Comparison of ENCODE assay signal across 33 mouse cellular contexts in the genomic region with DNA sequence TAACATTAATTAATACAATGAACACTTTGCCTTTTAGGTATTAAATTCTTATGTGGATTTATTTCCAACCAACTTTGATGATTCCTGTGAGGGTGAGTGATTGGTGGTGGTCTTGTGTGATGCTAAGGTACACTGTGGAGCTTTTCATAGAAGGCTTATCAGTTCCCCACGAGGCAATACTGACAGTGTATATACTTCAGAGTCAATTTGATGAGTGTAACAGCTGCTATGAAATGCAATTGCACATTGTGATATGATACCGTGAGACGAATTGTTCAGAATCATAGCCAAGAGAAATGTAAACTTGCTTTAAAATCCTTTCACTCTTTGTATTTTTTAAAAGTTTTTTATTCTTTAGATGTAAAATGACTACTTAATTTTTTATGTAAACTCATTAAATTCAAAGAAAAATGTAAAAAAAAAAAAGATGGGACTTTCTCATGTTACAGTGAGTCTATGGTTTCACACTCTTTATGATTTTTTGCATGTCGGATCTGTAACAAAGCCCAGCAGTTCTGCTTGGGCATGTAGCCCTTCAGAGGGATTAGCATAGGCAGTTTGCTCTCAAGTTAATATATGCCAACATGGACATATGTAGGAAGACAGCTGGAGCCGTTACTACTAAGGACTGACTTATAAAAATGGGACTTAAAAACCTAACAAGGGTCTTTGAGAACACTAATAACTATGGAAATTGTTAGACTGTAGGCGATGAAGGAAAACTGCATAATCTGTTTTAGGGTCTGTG. TPM values are rescaled to one million over a fixed set of nuclear protein-coding genes. Genes with fewer than 3 reads are reported as not detected.
DNase-seq lines count a peak whose midpoint lies in the region; ATAC-seq and TF ChIP-seq lines count a peak whose summit lies in the region.
"Had no signal": no experiment of that assay in that cellular context is flagged by ENCODE, and none has a peak within 500 bp of the region (broad histone marks: within the 10 kb centered on the region; RNA-seq: fewer than 3 reads in every experiment).

No protein-coding gene starts in this region.

- TF ChIP-seq POLR2A in limb, embryonic 14.5 days (IDR thresholded peaks at IDR 0.05; ENCODE audit: borderline replicate concordance, extremely low read depth, insufficient read depth, insufficient read length), result no peak

- H3K4me3 ChIP-seq in limb, embryonic 14.5 days (replicated peaks; ENCODE audit: low read length), result no peak overlapping the region
- H3K4me3 ChIP-seq in hindbrain, embryonic 14.5 days (replicated peaks; ENCODE audit: low read length), result no peak overlapping the region
- H3K4me3 ChIP-seq: embryonic facial prominence, embryonic 15.5 days; forebrain, embryonic 12.5 days; forebrain, embryonic 15.5 days; heart, embryonic 12.5 days; heart, embryonic 15.5 days; hindbrain, embryonic 10.5 days; hindbrain, embryonic 13.5 days had no signal

- H3K9me3 ChIP-seq in limb, embryonic 14.5 days (ENCODE audit: control insufficient read depth, low read length), result no peaks in the 10 kb centered on the region
- no peaks in the 10 kb centered on the region for H3K9me3 ChIP-seq in hindbrain, embryonic 14.5 days (ENCODE audit: control insufficient read depth, low read length)
- H3K9me3 ChIP-seq: embryonic facial prominence, embryonic 15.5 days; forebrain, embryonic 12.5 days; forebrain, embryonic 15.5 days; heart, embryonic 12.5 days; heart, embryonic 15.5 days; hindbrain, embryonic 10.5 days; hindbrain, embryonic 13.5 days had no signal

- H3K27ac ChIP-seq in limb, embryonic 14.5 days (replicated peaks; ENCODE audit: low read depth, low read length), result no peak overlapping the region
- H3K27ac ChIP-seq in hindbrain, embryonic 14.5 days, result no peak overlapping the region
- H3K27ac ChIP-seq: embryonic facial prominence, embryonic 15.5 days; forebrain, embryonic 12.5 days; forebrain, embryonic 15.5 days; heart, embryonic 15.5 days; hindbrain, embryonic 10.5 days; hindbrain, embryonic 13.5 days; hindbrain, postnatal 0 days had no signal

- H3K4me1 ChIP-seq in limb, embryonic 14.5 days (ENCODE audit: control insufficient read depth, insufficient read depth, low read length), result 0 out of 2 replicates have a peak, but pooled peaks cover 2% of the 10 kb centered on the region
- H3K4me1 ChIP-seq in hindbrain, embryonic 14.5 days (replicated peaks; ENCODE audit: control insufficient read depth, insufficient read depth, low read length), result no peaks in the 10 kb centered on the region
- H3K4me1 ChIP-seq: forebrain, embryonic 15.5 days; hindbrain, embryonic 13.5 days had no signal

- WGBS in limb, embryonic 14.5 days, result 57% methylated on average over 6 of the region's 6 CpGs
- 84% methylated on average over 6 of the region's 6 CpGs for WGBS in hindbrain, embryonic 14.5 days

- no peak overlapping the region for H3K9ac ChIP-seq in limb, embryonic 14.5 days (ENCODE audit: low read depth, low read length, severe bottlenecking)
- no peak overlapping the region for H3K9ac ChIP-seq in hindbrain, embryonic 14.5 days
- H3K9ac ChIP-seq: embryonic facial prominence, embryonic 15.5 days; forebrain, embryonic 12.5 days; forebrain, embryonic 15.5 days; heart, embryonic 12.5 days; heart, embryonic 15.5 days; hindbrain, embryonic 13.5 days had no signal

- no peak overlapping the region for H3K4me2 ChIP-seq in limb, embryonic 14.5 days (replicated peaks; ENCODE audit: low read depth, low read length, severe bottlenecking)
- H3K4me2 ChIP-seq in hindbrain, embryonic 14.5 days (replicated peaks), result no peak overlapping the region
- H3K4me2 ChIP-seq: embryonic facial prominence, embryonic 15.5 days; forebrain, embryonic 12.5 days; forebrain, embryonic 15.5 days; heart, embryonic 12.5 days; heart, embryonic 15.5 days; hindbrain, embryonic 13.5 days had no signal

- H3K27me3 ChIP-seq in limb, embryonic 14.5 days (ENCODE audit: control insufficient read depth, insufficient read depth, low read length), result no peaks in the 10 kb centered on the region
- no peaks in the 10 kb centered on the region for H3K27me3 ChIP-seq in hindbrain, embryonic 14.5 days (ENCODE audit: control insufficient read depth, insufficient read depth, low read length)
- H3K27me3 ChIP-seq: embryonic facial prominence, embryonic 15.5 days; forebrain, embryonic 12.5 days; forebrain, embryonic 15.5 days; heart, embryonic 12.5 days; heart, embryonic 15.5 days; hindbrain, embryonic 13.5 days had no signal

- ATAC-seq in limb, embryonic 14.5 days (ENCODE audit: low FRiP score, low read depth), result peak; percentile 88
- ATAC-seq in hindbrain, embryonic 14.5 days (ENCODE audit: low FRiP score), result no peak
- ATAC-seq: activated CD4-positive, CD25-positive, alpha-beta regulatory T cell, adult 4 months; forebrain, embryonic 15.5 days; hindbrain, postnatal 0 days; inflammation-experienced regulatory T-cells, adult 6 months had no signal

- peak; percentile 46 for DNase-seq in heart, adult 11 months
- DNase-seq in heart, adult 18-20 months, result no peak
- DNase-seq in testis, postnatal 10 days (ENCODE audit: low spot score), result peak; percentile 5
- no peak for DNase-seq in testis, postnatal 14 days (ENCODE audit: low spot score)
- DNase-seq in limb, embryonic 14.5 days (ENCODE audit: low spot score), result peak; percentile 51
- DNase-seq in hindbrain, embryonic 14.5 days (ENCODE audit: low spot score), result no peak
- DNase-seq: adrenal gland, adult 8-10 months; adrenal gland, postnatal 25 days; cerebellum, adult 11-12 months; cerebellum, adult 8-10 months; cerebellum, postnatal 10 days; cerebellum, postnatal 36 days; embryo, embryonic 11 days; gastrocnemius, postnatal 10 days; gastrocnemius, postnatal 36 days; heart, postnatal 10 days; heart, postnatal 36 days had no signal

- H3K36me3 ChIP-seq in limb, embryonic 14.5 days (ENCODE audit: control insufficient read depth, insufficient read depth, low read length), result no peaks in the 10 kb centered on the region
- no peaks in the 10 kb centered on the region for H3K36me3 ChIP-seq in hindbrain, embryonic 14.5 days (replicated peaks; ENCODE audit: control insufficient read depth, insufficient read depth)
- H3K36me3 ChIP-seq: embryonic facial prominence, embryonic 15.5 days; forebrain, embryonic 12.5 days; forebrain, embryonic 15.5 days; heart, embryonic 12.5 days; heart, embryonic 15.5 days; hindbrain, embryonic 10.5 days; hindbrain, embryonic 13.5 days had no signal

RNA-seq across cellular contexts. Expression of gene Gm6993, which starts 1.2 kb away (rescaled TPM):
- not detected for total RNA-seq in heart, adult 18-20 months (2021)
- not detected in 2 replicates for polyA plus RNA-seq in limb, embryonic 14.5 days (2012; rRNA removed)
- polyA plus RNA-seq in limb, embryonic 14.5 days (2014; fragmentation: Nextera tagmentation; extraction: Ambion mirVana), result not detected in 2 replicates
- not detected in 2 replicates for polyA plus RNA-seq in hindbrain, embryonic 14.5 days (2014; fragmentation: Nextera tagmentation; extraction: Ambion mirVana)
- total RNA-seq: adrenal gland, adult 8-10 months; adrenal gland, postnatal 25 days; ES-E14; gastrocnemius, adult 18-20 months; gastrocnemius, postnatal 10 days; gastrocnemius, postnatal 36 days; granulocyte monocyte progenitor cell, adult 5-6 weeks; heart, postnatal 10 days; heart, postnatal 36 days; hindbrain, postnatal 0 days had no signal
- polyA plus RNA-seq: activated CD4-positive, CD25-positive, alpha-beta regulatory T cell, adult 4 months; brain, embryonic 14.5 days; cortical plate, adult 2 months; embryonic facial prominence, embryonic 11.5 days; embryonic facial prominence, embryonic 15.5 days; forebrain, embryonic 12.5 days; forebrain, embryonic 15.5 days; heart, embryonic 12.5 days; heart, embryonic 15.5 days; hindbrain, embryonic 10.5 days; hindbrain, embryonic 13.5 days; hindbrain, postnatal 0 days; inflammation-experienced regulatory T-cells, adult 6 months had no signal

RNA-seq across cellular contexts. Expression of gene Lamb1, which starts 23.3 kb away (rescaled TPM):
- total RNA-seq in heart, adult 18-20 months (2021), result 10 to 100 TPM; 49.0 to 56.0 TPM
- 69.8 and 76.6 TPM in 2 replicates for polyA plus RNA-seq in limb, embryonic 14.5 days (2012; rRNA removed)
- polyA plus RNA-seq in limb, embryonic 14.5 days (2014; fragmentation: Nextera tagmentation; extraction: Ambion mirVana), result 67.2 and 76.3 TPM in 2 replicates
- polyA plus RNA-seq in hindbrain, embryonic 14.5 days (2014; fragmentation: Nextera tagmentation; extraction: Ambion mirVana), result 20.9 and 22.0 TPM in 2 replicates
- total RNA-seq: granulocyte monocyte progenitor cell, adult 5-6 weeks had no signal
- polyA plus RNA-seq: activated CD4-positive, CD25-positive, alpha-beta regulatory T cell, adult 4 months; inflammation-experienced regulatory T-cells, adult 6 months had no signal

Comparison
In these comparisons a context has a peak if more than half of its experiments do, and no peak if none do; other contexts are left out.
1. DNase-seq: peak in heart, adult 11 months (single experiment), testis, postnatal 10 days (single experiment) and limb, embryonic 14.5 days (single experiment); none in heart, adult 18-20 months (0 of 2), testis, postnatal 14 days (single experiment) and hindbrain, embryonic 14.5 days (single experiment).